Mouse (Mus musculus) ES-E14 (cell line): ENCODE results near the gene Tmem218.

Experiments used
- HCFC1 ChIP-seq: IDR thresholded peaks from 2 replicates; pipeline ENCODE4 v1.6.1; 2012; ENCODE audit warnings: low read length, inconsistent platforms, borderline replicate concordance; ENCODE audit not compliant: insufficient read depth
- MAFK ChIP-seq: IDR thresholded peaks from 2 replicates; pipeline ENCODE4 v1.6.1; 2014; ENCODE audit warnings: mild to moderate bottlenecking, low read depth, low read length, inconsistent platforms; ENCODE audit not compliant: insufficient read depth
- ZC3H11A ChIP-seq: IDR thresholded peaks from 2 replicates; pipeline ENCODE4 v1.6.1; 2012; ENCODE audit warnings: low read depth, mild to moderate bottlenecking, inconsistent platforms, low read length, borderline replicate concordance
- ZNF384 ChIP-seq: IDR thresholded peaks from 2 replicates; pipeline ENCODE4 v1.6.1; 2012; ENCODE audit warnings: low read depth, low read length, inconsistent platforms

DNA sequence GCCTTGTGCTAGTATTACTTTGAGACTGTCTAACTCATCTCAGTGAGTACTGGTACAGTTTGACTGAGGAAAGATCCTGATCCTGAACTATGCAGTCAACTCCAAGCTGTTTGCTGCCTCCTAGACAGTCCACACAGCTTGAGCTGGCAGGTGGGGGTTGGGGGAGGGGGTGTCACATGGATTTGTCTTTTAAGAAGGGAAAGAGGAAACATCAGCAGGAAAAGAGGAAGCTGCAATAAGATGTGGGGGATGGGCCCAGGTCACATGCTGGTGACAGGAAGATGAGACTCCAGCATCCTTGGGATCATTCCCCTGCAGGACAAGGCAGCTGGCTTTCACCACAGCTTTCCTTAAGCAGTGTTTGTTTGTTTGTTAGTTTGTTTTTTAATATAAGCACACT is 39.4 kb downstream of the Tmem218 start:
- TF ChIP-seq HCFC1 (no peak), ZNF384 (no peak), MAFK (no peak), ZC3H11A (no peak)
